Mouse (Mus musculus): ENCODE data around the gene Snapc4. TPM values are rescaled to one million over a fixed set of nuclear protein-coding genes. Genes with fewer than 3 reads are reported as not detected.

Gene Snapc4
- total and polyA plus RNA-seq, 3 experiments: 15.3 to 47.1 (median 42.7) TPM

DNA sequence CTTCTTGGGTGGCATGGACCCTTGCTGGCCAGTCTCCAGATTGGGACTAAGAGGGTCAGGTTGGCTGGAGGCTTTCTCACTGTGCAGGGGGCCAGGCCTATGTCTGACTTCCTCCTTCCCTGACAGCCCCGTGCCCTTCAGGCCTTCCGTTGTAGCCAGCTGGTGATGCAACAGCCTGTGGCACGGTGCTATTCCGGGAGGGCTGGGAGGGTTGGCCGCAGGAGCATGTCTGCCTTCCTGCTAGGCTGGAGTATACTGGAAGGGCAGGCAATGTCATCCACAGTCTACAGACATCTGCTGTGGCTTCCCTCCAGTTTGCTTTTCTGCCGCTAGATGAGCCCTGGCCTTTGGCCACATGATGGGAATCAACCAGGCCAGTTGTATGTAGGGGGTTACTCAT lies 20.5 kb downstream of the Snapc4 start:
- dilution Hi-C loops (cut with MboI; ENCODE audit: extremely low pct_ligation_motif_present, extremely low pct_unique_long_range_greater_than_20kb, low sequenced_read_pairs): no loop called here
- H3K4me3 ChIP-seq (replicated peaks in 1 of 3; ENCODE audit: low read depth in 2 of 3, low read length in 2 of 3, poor library complexity in 1 of 3): no peak overlapping the region
- no peak overlapping the region for H3K4me2 ChIP-seq (ENCODE audit: insufficient read depth, low read depth, poor library complexity, severe bottlenecking)
- H3K36me3 ChIP-seq (replicated peaks in 1 of 2; ENCODE audit: control insufficient read depth in 1 of 2, insufficient read depth in 1 of 2, low read length in 1 of 2): peaks cover 25 to 69% of the 10 kb centered on the region in 2 experiments
- H3K27me3 ChIP-seq (replicated peaks): no peaks in the 10 kb centered on the region
- in situ Hi-C loops (cut with MboI; ENCODE audit: low pct_ligation_motif_present, low pct_unique_long_range_greater_than_20kb, low sequenced_read_pairs): no loop called here
- TF ChIP-seq MAX (IDR thresholded peaks at IDR 0.05; ENCODE audit: low read length): no peak
- TF ChIP-seq CHD1 (IDR thresholded peaks at IDR 0.05; ENCODE audit: low read depth, low read length): no peak
- TF ChIP-seq SIN3A (IDR thresholded peaks at IDR 0.05; ENCODE audit: low read length): no peak
- no peak for TF ChIP-seq ELF1 (IDR thresholded peaks at IDR 0.05; ENCODE audit: low read depth, low read length)
- no peak for TF ChIP-seq JUN (IDR thresholded peaks at IDR 0.05; ENCODE audit: insufficient read depth, low read depth, low read length)
- TF ChIP-seq SMC3 (IDR thresholded peaks at IDR 0.05; ENCODE audit: low read depth, low read length): no peak
- no peak for TF ChIP-seq POLR2A (IDR thresholded peaks at IDR 0.05; ENCODE audit: low read depth, low read length)
- no peak for TF ChIP-seq EP300 (IDR thresholded peaks at IDR 0.05; ENCODE audit: low read length)
- no peak for TF ChIP-seq HCFC1 (IDR thresholded peaks at IDR 0.05; ENCODE audit: low read depth, low read length)
- TF ChIP-seq ZKSCAN1 (IDR thresholded peaks at IDR 0.05; ENCODE audit: borderline replicate concordance, low read depth, low read length): no peak
- H3K79me2 ChIP-seq (replicated peaks; ENCODE audit: control insufficient read depth, extremely low read depth, insufficient read depth, poor library complexity, severe bottlenecking): no peaks in the 10 kb centered on the region
- H3K9ac ChIP-seq (ENCODE audit: insufficient read depth, low read depth): no peak overlapping the region
- DNase-seq (ENCODE audit: extremely low read depth): no peak
- no peak overlapping the region for H3K27ac ChIP-seq (ENCODE audit: insufficient read depth, low read depth)
- no peaks in the 10 kb centered on the region for H3K9me3 ChIP-seq (replicated peaks; ENCODE audit: low read length)
- H3K4me1 ChIP-seq (ENCODE audit: control insufficient read depth in 1 of 2, insufficient read depth in 2 of 2): no peaks in the 10 kb centered on the region

DNA sequence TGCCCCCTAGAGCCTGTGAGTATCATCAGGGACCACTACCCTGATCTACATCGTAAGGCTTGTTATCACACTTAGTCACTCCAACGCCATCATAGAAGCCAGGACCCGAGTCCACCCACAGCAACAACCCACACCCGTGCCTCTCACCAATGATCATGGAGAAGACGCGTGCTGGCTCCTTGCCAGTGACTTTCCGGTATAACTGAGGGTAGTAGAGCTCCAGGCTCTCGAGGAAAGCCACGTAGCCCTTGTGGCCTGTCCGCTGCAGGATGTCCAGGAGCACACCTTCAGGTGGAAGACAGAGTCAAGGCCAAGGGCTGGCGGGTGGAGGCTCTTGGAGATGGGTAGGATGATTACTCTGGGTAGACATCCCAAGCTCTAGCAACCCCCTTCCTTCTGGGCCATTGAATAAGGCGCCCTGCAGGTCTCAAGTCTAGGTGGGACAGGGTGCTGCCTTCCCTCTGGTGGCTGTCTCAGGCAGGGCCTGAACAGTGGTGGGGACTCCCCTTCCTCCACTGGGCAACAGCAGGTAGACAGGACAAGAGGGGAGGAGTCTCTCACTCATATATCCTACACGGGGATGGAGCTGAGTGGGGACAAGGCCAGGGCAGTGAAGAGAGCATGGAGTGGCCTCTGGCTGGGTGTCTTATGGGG lies 21.7 kb downstream of the Snapc4 start:
- H3K4me1 ChIP-seq (ENCODE audit: control insufficient read depth in 1 of 2, insufficient read depth in 2 of 2): no peaks in the 10 kb centered on the region
- H3K4me2 ChIP-seq (ENCODE audit: insufficient read depth, low read depth, poor library complexity, severe bottlenecking): no peak overlapping the region
- H3K36me3 ChIP-seq (replicated peaks in 1 of 2; ENCODE audit: control insufficient read depth in 1 of 2, insufficient read depth in 1 of 2, low read length in 1 of 2): peaks cover 13 to 69% of the 10 kb centered on the region in 2 experiments
- no peak for DNase-seq (ENCODE audit: extremely low read depth)
- H3K79me2 ChIP-seq (replicated peaks; ENCODE audit: control insufficient read depth, extremely low read depth, insufficient read depth, poor library complexity, severe bottlenecking): no peaks in the 10 kb centered on the region
- H3K27ac ChIP-seq (ENCODE audit: insufficient read depth, low read depth): no peak overlapping the region
- H3K9me3 ChIP-seq (replicated peaks; ENCODE audit: low read length): no peaks in the 10 kb centered on the region
- no peak overlapping the region for H3K9ac ChIP-seq (ENCODE audit: insufficient read depth, low read depth)
- dilution Hi-C loops (cut with MboI; ENCODE audit: extremely low pct_ligation_motif_present, extremely low pct_unique_long_range_greater_than_20kb, low sequenced_read_pairs): no loop called here
- no peak overlapping the region for H3K4me3 ChIP-seq (replicated peaks in 1 of 3; ENCODE audit: low read depth in 2 of 3, low read length in 2 of 3, poor library complexity in 1 of 3)
- H3K27me3 ChIP-seq (replicated peaks): no peaks in the 10 kb centered on the region
- in situ Hi-C loops (cut with MboI; ENCODE audit: low pct_ligation_motif_present, low pct_unique_long_range_greater_than_20kb, low sequenced_read_pairs): no loop called here
- TF ChIP-seq JUND (conservative IDR thresholded peaks at IDR 0.05; ENCODE audit: low read depth, low read length): no peak
- TF ChIP-seq PAX5 (IDR thresholded peaks at IDR 0.05; ENCODE audit: low read length): no peak
- no peak for TF ChIP-seq EP300 (IDR thresholded peaks at IDR 0.05; ENCODE audit: low read length)
- TF ChIP-seq NRF1 (IDR thresholded peaks at IDR 0.05; ENCODE audit: low read depth, low read length): no peak

- H3K27ac ChIP-seq (ENCODE audit: insufficient read depth, low read depth): no peak overlapping the region
- no peak for TF ChIP-seq GABPA (IDR thresholded peaks at IDR 0.05; ENCODE audit: insufficient replicate concordance, low read depth, low read length)
- TF ChIP-seq POLR2AphosphoS2 (IDR thresholded peaks at IDR 0.05; ENCODE audit: low read depth, low read length): no peak
- no peak for TF ChIP-seq SIN3A (IDR thresholded peaks at IDR 0.05; ENCODE audit: low read length)
- no peak for TF ChIP-seq RCOR1 (conservative IDR thresholded peaks at IDR 0.05; ENCODE audit: low read depth, low read length)
- TF ChIP-seq ETS1 (conservative IDR thresholded peaks at IDR 0.05; ENCODE audit: low read depth, low read length): no peak
- peak; percentile 32; the same call in 1 of the 2 replicates for TF ChIP-seq SMC3 (IDR thresholded peaks at IDR 0.05; ENCODE audit: low read depth, low read length)
- no peak for TF ChIP-seq MXI1 (IDR thresholded peaks at IDR 0.05; ENCODE audit: low read depth, low read length)
- no peak for TF ChIP-seq POLR2A (IDR thresholded peaks at IDR 0.05; ENCODE audit: low read depth, low read length)
- peak in 1 of 2 experiments; percentile 52; a peak in 2 of 4 replicates for TF ChIP-seq CTCF (conservative IDR thresholded peaks at IDR 0.05 in 1 of 2, IDR thresholded peaks at IDR 0.05 in 1 of 2; ENCODE audit: low read depth in 2 of 2, low read length in 2 of 2)
- TF ChIP-seq HCFC1 (IDR thresholded peaks at IDR 0.05; ENCODE audit: low read depth, low read length): no peak
- TF ChIP-seq MAX (IDR thresholded peaks at IDR 0.05; ENCODE audit: low read length): no peak
- TF ChIP-seq NELFE (IDR thresholded peaks at IDR 0.05; ENCODE audit: low read depth, low read length): no peak
- no peaks in the 10 kb centered on the region for H3K27me3 ChIP-seq (replicated peaks)
- in situ Hi-C loops (cut with MboI; ENCODE audit: low pct_ligation_motif_present, low pct_unique_long_range_greater_than_20kb, low sequenced_read_pairs) (no loop called here), dilution Hi-C loops (cut with MboI; ENCODE audit: extremely low pct_ligation_motif_present, extremely low pct_unique_long_range_greater_than_20kb, low sequenced_read_pairs) (no loop called here)
- H3K4me1 ChIP-seq (ENCODE audit: control insufficient read depth in 1 of 2, insufficient read depth in 2 of 2): peaks cover 3 to 5% of the 10 kb centered on the region in 2 experiments
- H3K79me2 ChIP-seq (replicated peaks; ENCODE audit: control insufficient read depth, extremely low read depth, insufficient read depth, poor library complexity, severe bottlenecking): no peaks in the 10 kb centered on the region
- H3K4me3 ChIP-seq (replicated peaks in 1 of 3; ENCODE audit: low read depth in 2 of 3, low read length in 2 of 3, poor library complexity in 1 of 3): no peak overlapping the region
- H3K4me2 ChIP-seq (ENCODE audit: insufficient read depth, low read depth, poor library complexity, severe bottlenecking): no peak overlapping the region
- H3K9ac ChIP-seq (ENCODE audit: insufficient read depth, low read depth): no peak overlapping the region
- no peaks in the 10 kb centered on the region for H3K9me3 ChIP-seq (replicated peaks; ENCODE audit: low read length)
- no peak for DNase-seq (ENCODE audit: extremely low read depth)
- H3K36me3 ChIP-seq (replicated peaks in 1 of 2; ENCODE audit: control insufficient read depth in 1 of 2, insufficient read depth in 1 of 2, low read length in 1 of 2): peaks cover under 1 to 56% of the 10 kb centered on the region in 2 experiments
Measured at GRCm38 (mm10) chr2:26357484-26357883, 23.0 kb downstream of the Snapc4 start.
